Mouse (Mus musculus) stomach, embryonic 14.5 days (tissue): ENCODE data around the gene Tnrc6b. TPM values are rescaled to one million over a fixed set of nuclear protein-coding genes. Genes with fewer than 3 reads are reported as not detected.
"Not testable (repeated sequence)": the region's sequence is repeated elsewhere in the genome, so short reads cannot be mapped to it uniquely, and the experiment has no call there.

Experiments
- ATAC-seq: fragments of 200-750 bp; cut with Nextera tagmentation; 2 replicates; pipeline ENCODE4 v1.8.0; 2017; ENCODE audit warnings: low read depth, moderate TSS enrichment; ENCODE audit not compliant: insufficient number of reproducible peaks, insufficient read depth, low FRiP score
- H3K27ac ChIP-seq: fragments of 300-500 bp; sonication (generic); 2 replicates; pipeline ENCODE4 v1.5.1; 2014; ENCODE audit warnings: mild to moderate bottlenecking, low read length, moderate library complexity, mixed read lengths
- H3K27me3 ChIP-seq: fragments of 300-500 bp; sonication (generic); 2 replicates; pipeline ENCODE4 v1.6.1; 2014; ENCODE audit warnings: low read length, control low read depth, mixed read lengths; ENCODE audit not compliant: control insufficient read depth, insufficient read depth
- H3K36me3 ChIP-seq: fragments of 300-500 bp; sonication (generic); 2 replicates; pipeline ENCODE4 v1.6.1; 2014; ENCODE audit warnings: mild to moderate bottlenecking, control low read depth, low read length, moderate library complexity, mixed read lengths; ENCODE audit not compliant: control insufficient read depth, insufficient read depth
- H3K4me1 ChIP-seq: fragments of 300-500 bp; sonication (generic); 2 replicates; pipeline ENCODE4 v1.6.1; 2014; ENCODE audit warnings: low read length, control low read depth, mixed read lengths; ENCODE audit not compliant: control insufficient read depth, insufficient read depth
- H3K4me2 ChIP-seq: fragments of 300-500 bp; sonication (generic); replicated peaks from 2 replicates; pipeline ENCODE4 v1.6.1; 2014; ENCODE audit warnings: low read depth, low read length, control low read depth
- H3K4me3 ChIP-seq: fragments of 300-500 bp; sonication (generic); 2 replicates; pipeline ENCODE4 v1.5.1; 2014; ENCODE audit warnings: low read depth, low read length, control low read depth
- H3K9ac ChIP-seq: fragments of 300-500 bp; sonication (generic); replicated peaks from 2 replicates; pipeline ENCODE4 v1.6.1; 2014; ENCODE audit warnings: low read depth, mild to moderate bottlenecking, control low read depth, low read length, moderate library complexity, mixed read lengths
- H3K9me3 ChIP-seq: fragments of 300-500 bp; sonication (generic); 2 replicates; pipeline ENCODE4 v1.6.1; 2016; ENCODE audit warnings: low read depth, low read length, control low read depth; ENCODE audit not compliant: control insufficient read depth
- WGBS: fragments of 180-500 bp; shearing (Covaris S2); extraction: QIAGEN DNeasy Blood & Tissue Kit; methylation state at CpG from one replicate; pipeline ENCODE4 v1.1.7; 2014; 5-methylcytosine and 5-hydroxymethylcytosine counted together
- polyA plus RNA-seq: library from polyadenylated mRNA; unstranded; fragments of >200 nt; fragmentation: Nextera tagmentation; extraction: Ambion mirVana; gene quantifications from 2 replicates; pipeline ENCODE4 v1.2.1, GENCODE M21; 2014

Gene Tnrc6b
- polyA plus RNA-seq, 1 experiment from 2014 or later: 25.5 TPM

DNA sequence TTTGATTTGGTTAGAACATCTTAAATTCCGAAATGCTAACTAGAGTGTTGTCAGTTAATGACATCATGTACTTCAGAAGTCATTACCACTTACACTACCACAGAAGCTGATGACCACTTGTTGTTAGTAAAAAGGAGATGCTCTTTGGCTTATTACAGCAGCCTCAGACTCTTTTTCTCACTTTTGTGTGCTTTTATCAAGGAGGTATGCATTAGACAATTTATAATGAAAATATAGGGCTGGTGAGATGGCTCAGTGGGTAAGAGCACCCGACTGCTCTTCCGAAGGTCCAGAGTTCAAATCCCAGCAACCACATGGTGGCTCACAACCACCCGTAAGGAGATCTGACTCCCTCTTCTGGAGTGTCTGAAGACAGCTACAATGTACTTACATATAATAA lies 24.6 kb downstream of the Tnrc6b start:
- 90% methylated on average over 3 of the region's 4 CpGs for WGBS
- H3K36me3 ChIP-seq, H3K4me2 ChIP-seq, H3K9me3 ChIP-seq, H3K9ac ChIP-seq, H3K4me3 ChIP-seq, ATAC-seq, H3K27me3 ChIP-seq, H3K27ac ChIP-seq: not testable (repeated sequence)
- H3K4me1 ChIP-seq: peaks cover 16% of the 10 kb centered on the region

DNA sequence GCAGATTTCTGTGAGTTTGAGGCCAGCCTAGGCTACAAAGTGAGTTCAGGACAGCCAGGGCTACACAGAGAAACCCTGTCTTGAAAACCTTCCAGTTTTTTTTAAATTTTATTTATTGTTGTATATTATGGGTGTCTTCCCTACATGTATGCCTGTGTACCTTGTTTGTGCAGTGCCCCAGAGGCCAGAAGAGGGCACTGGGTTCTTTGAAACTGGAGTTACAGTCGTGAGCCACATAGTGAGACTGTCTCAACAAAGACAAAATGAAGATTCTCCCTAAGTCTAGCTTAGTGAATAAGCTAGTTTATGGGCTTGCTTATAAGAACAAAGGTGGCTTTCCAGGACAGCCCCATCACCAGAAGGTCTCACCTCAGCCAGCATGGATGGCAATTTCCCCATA lies 25.4 kb downstream of the Tnrc6b start:
- Histone ChIP-seq H3K36me3 (no peaks in the 10 kb centered on the region), H3K4me3 (no peak overlapping the region), H3K4me2 (no peak overlapping the region), H3K9me3 (no peaks in the 10 kb centered on the region), H3K9ac (no peak overlapping the region), H3K4me1 (peaks cover 14% of the 10 kb centered on the region), H3K27ac (no peak overlapping the region), H3K27me3 (no peaks in the 10 kb centered on the region)
- no peak for ATAC-seq
- 45% methylated on average over 1 of the region's 1 CpGs for WGBS

DNA sequence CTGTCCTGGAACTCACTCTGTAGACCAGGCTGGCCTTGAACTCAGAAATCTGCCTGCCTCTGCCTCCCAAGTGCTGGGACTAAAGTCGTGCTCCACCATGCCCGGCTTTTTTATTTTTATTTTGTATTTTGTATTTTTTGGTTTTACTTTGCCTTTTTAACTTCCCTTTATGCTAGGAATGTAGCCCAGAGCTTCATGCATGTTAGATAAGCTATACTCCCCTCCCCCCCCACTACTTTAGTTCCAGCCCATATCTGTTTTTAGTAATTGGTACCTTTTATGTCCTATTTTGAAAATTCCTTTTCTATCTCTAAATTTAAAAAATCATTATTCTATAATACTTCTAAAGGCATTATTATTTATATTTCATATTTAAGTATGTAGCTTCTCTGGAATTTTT lies 27.1 kb downstream of the Tnrc6b start:
- Histone ChIP-seq H3K4me2 (no peak overlapping the region), H3K4me3 (no peak overlapping the region), H3K9me3 (no peaks in the 10 kb centered on the region), H3K36me3 (no peaks in the 10 kb centered on the region), H3K4me1 (peaks cover 4% of the 10 kb centered on the region; the same call in 1 of the 2 replicates), H3K27me3 (no peaks in the 10 kb centered on the region), H3K27ac (no peak overlapping the region), H3K9ac (no peak overlapping the region)
- WGBS: 88% methylated on average over 2 of the region's 2 CpGs
- ATAC-seq: no peak

DNA sequence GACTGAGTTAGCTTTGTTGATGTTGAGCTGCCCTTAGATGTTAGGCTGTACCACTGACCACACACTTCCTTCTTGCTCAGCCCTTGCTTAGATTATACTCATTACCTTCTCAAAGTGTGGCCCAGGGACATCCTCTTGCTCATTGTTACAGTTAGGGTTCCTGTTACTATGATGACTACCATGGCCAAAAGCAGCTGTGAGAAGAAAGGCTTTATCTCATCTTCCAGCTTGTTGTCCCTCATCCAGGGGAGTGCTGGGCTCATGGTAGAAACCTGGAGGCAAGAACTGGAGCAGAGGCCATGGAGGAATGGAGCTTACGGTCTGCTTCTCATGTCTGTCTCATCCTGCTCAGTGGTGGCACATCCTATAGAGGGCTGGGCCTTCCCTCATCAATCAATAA lies 28.9 kb downstream of the Tnrc6b start:
- 96% methylated on average over 1 of the region's 1 CpGs for WGBS
- no peak for ATAC-seq
- H3K27ac ChIP-seq: peak overlapping the region; percentile 61; the same call in 1 of the 2 replicates

DNA sequence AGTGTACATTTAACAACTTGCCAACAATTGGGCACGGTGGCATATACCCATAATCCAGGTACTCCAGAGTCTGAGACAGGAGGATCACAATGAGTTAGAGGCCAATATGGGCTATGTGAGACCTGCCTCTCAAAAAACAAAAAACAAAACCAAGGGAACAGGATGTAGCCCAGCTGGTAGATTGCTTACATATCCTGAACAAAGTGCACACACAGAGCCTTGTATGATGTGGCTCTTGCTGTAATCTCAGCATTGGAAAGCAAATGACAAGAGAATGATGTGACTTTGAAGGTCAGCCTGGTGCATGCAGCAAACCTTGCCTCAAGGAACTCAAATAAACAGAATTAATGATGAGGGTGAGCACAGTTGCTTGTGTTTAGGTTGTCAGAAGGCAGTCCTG lies 30.7 kb downstream of the Tnrc6b start:
- Histone ChIP-seq H3K4me2 (no peak overlapping the region), H3K4me1 (peaks cover 4% of the 10 kb centered on the region; the same call in 1 of the 2 replicates), H3K36me3 (no peaks in the 10 kb centered on the region), H3K4me3 (no peak overlapping the region), H3K9me3 (no peaks in the 10 kb centered on the region), H3K27ac (no peak overlapping the region), H3K9ac (no peak overlapping the region), H3K27me3 (no peaks in the 10 kb centered on the region)
- no peak for ATAC-seq
- 69% methylated on average over 1 of the region's 1 CpGs for WGBS

More for the DNA sequence above, 28.9 kb downstream of the Tnrc6b start:
- H3K36me3 ChIP-seq: no peaks in the 10 kb centered on the region
- H3K4me3 ChIP-seq: no peak overlapping the region
- H3K27me3 ChIP-seq: no peaks in the 10 kb centered on the region
- H3K4me1 ChIP-seq: peaks cover 4% of the 10 kb centered on the region; the same call in 1 of the 2 replicates
- no peak overlapping the region for H3K4me2 ChIP-seq
- H3K9ac ChIP-seq: no peak overlapping the region
- no peaks in the 10 kb centered on the region for H3K9me3 ChIP-seq

DNA sequence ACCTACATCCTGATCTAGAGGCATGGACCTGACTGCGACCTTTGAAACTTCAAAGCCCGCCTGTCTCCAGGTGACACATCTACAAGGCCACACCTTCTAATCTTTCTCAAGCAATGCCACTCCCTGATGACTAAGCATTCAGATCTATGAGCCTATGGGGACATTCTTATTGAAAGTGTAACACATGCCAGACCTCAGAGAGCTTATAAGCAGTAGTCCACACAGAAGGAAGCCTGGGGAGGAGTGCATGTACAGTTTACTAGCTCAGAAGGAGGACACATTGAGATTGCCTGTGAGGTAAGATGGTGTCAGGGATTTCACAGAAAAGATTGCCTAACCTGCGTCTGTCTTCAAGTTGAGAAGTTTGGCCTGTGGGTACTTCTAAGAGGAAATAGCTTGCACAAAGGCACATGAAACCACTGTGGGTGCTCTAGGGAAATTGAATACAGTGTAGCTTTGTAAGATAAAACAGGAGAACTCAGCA lies 31.9 kb downstream of the Tnrc6b start:
- no peaks in the 10 kb centered on the region for H3K36me3 ChIP-seq
- H3K4me3 ChIP-seq: no peak overlapping the region
- peak; percentile 42; the same call in 1 of the 2 replicates for ATAC-seq
- no peaks in the 10 kb centered on the region for H3K9me3 ChIP-seq
- H3K27ac ChIP-seq: no peak overlapping the region
- no peak overlapping the region for H3K9ac ChIP-seq
- no peak overlapping the region for H3K4me2 ChIP-seq
- no peaks in the 10 kb centered on the region for H3K27me3 ChIP-seq
- H3K4me1 ChIP-seq: peaks cover 4% of the 10 kb centered on the region; the same call in 1 of the 2 replicates
- 72% methylated on average over 3 of the region's 3 CpGs for WGBS

DNA sequence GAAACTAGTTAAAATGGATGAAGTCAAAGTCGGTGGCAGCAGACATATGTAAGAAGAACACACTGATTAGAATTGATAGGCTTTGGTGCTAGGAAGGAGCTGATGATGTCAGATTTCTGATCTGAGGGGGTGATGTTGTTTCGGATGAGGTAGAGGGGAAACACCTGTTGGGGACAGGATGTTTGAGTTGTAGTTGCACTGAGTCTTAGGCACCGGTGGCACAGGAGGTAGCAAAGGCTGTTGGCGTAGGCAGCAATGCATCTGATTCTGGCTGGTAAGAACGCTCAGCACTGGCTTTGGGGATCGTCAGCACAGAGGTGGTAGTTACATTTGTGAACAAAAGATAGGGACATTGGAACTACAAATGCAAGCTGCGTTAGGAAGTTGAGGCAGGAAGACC lies 32.5 kb downstream of the Tnrc6b start:
- H3K4me2 ChIP-seq: no peak overlapping the region
- no peak for ATAC-seq
- no peak overlapping the region for H3K9ac ChIP-seq
- no peaks in the 10 kb centered on the region for H3K36me3 ChIP-seq
- no peaks in the 10 kb centered on the region for H3K27me3 ChIP-seq
- no peaks in the 10 kb centered on the region for H3K9me3 ChIP-seq
- 84% methylated on average over 7 of the region's 7 CpGs for WGBS
- H3K4me3 ChIP-seq: no peak overlapping the region
- H3K4me1 ChIP-seq: peaks cover 4% of the 10 kb centered on the region; the same call in 1 of the 2 replicates
- no peak overlapping the region for H3K27ac ChIP-seq

DNA sequence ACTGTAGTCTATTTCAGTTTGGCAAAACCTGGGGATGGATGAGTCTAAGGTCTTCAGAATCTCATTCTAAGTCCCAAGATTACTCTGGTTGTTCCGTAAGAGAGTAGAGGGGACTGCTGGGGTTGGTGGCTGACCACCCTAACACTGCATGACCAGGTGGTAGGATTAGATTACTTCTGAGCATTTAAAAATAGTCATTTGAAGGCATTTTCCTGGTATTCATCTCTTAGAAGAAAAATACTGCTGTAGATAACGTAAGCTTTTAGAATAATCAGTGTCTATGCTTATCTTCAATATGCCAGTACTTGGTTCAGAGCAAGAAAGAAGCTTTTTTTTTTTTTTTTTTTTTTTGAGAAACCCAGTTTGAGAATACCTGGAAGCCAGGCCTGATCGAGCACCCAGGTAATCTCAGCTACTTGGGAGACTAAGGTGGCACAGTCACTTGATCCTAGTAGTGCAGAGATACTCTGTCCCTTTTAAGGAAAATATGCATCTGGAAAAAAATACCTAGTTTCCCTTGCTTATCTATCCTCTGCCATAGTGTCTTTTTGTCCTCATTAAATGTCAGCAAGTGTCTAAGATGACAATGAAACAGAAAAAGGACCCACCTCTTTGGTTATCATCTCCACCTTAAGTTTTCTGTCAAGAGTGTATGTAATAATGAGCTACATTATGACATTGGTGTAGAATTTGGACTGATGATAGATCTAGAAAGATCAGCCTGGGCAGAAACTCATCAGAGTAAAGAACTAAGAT lies 33.7 kb downstream of the Tnrc6b start:
- Histone ChIP-seq H3K9me3 (no peaks in the 10 kb centered on the region), H3K9ac (no peak overlapping the region), H3K4me3 (no peak overlapping the region), H3K27me3 (no peaks in the 10 kb centered on the region), H3K27ac (no peak overlapping the region), H3K4me1 (no peaks in the 10 kb centered on the region), H3K36me3 (no peaks in the 10 kb centered on the region), H3K4me2 (no peak overlapping the region)
- WGBS: 78% methylated on average over 3 of the region's 3 CpGs
- no peak for ATAC-seq
